Mouse (Mus musculus) olfactory bulb, adult 2 months (tissue): ENCODE data around the gene Ppp1r14b. TPM values are rescaled to one million over a fixed set of nuclear protein-coding genes. Genes with fewer than 3 reads are reported as not detected.

Source experiments
- H3K27ac ChIP-seq: fragments of 200-500 bp; 2 replicates; pipeline ENCODE4 v1.5.1; 2012; ENCODE audit warnings: low read depth, low read length; ENCODE audit not compliant: insufficient read depth
- H3K4me1 ChIP-seq: fragments of 200-500 bp; 2 replicates; pipeline ENCODE4 v1.6.1; 2012; ENCODE audit warnings: low read length; ENCODE audit not compliant: control insufficient read depth, insufficient read depth
- H3K4me3 ChIP-seq: fragments of 200-500 bp; 2 replicates; pipeline ENCODE4 v1.5.1; 2012; ENCODE audit warnings: mild to moderate bottlenecking, low read depth, low read length, moderate library complexity; ENCODE audit not compliant: insufficient read depth
- CTCF ChIP-seq: fragments of 200-500 bp; IDR thresholded peaks from 2 replicates; pipeline ENCODE4 v1.5.1; 2012; ENCODE audit warnings: low read depth, mild to moderate bottlenecking, low read length, moderate library complexity; ENCODE audit not compliant: insufficient read depth
- POLR2A ChIP-seq: fragments of 200-500 bp; IDR thresholded peaks from 2 replicates; pipeline ENCODE4 v1.6.1; 2012; ENCODE audit warnings: mild to moderate bottlenecking, low read depth, low read length, moderate library complexity; ENCODE audit not compliant: insufficient read depth
- WGBS: fragments of 180-500 bp; shearing (Covaris S2); methylation state at CpG from one replicate; pipeline ENCODE4 v1.1.7; 2018; 5-methylcytosine and 5-hydroxymethylcytosine counted together
- polyA plus RNA-seq: library from polyadenylated mRNA; stranded (reverse); fragments of >200 nt; gene quantifications from 2 replicates; pipeline ENCODE4 v1.2.4, GENCODE M21; 2012; ENCODE audit warnings: low replicate concordance; ENCODE audit not compliant: missing spikeins, insufficient read depth, insufficient read length

The Ppp1r14b gene
- polyA plus RNA-seq, 1 experiment: not detected

- TF ChIP-seq POLR2A: no peak
- TF ChIP-seq CTCF: no peak
- Histone ChIP-seq H3K27ac (0 out of 2 replicates have a peak within 1 kb of the TSS, but pooled peaks have one; percentile 29), H3K4me1 (no peaks in the 10 kb centered on the region), H3K4me3 (no peak within 1 kb of the TSS; the same call in 1 of the 2 replicates)
- WGBS: 83% methylated on average over 5 of the region's 5 CpGs
These were observed 44.4 kb downstream of the Ppp1r14b start, which contains the start of gene Fermt3 for GRCm38 (mm10) chr19:7019191-7019590. Gene Fermt3, minus strand, starts transcription at chr19:7019469.

- WGBS: 46% methylated on average over 3 of the region's 3 CpGs
- Histone ChIP-seq H3K4me1 (no peaks in the 10 kb centered on the region), H3K4me3 (no peak overlapping the region), H3K27ac (no peak overlapping the region)
- no peak for TF ChIP-seq CTCF
- TF ChIP-seq POLR2A: no peak
These were observed 45.5 kb downstream of the Ppp1r14b start for GRCm38 (mm10) chr19:7020224-7020641.

Other genes starting within 250 kb of the Ppp1r14b start
- not detected in 2 replicates for gene Rps6ka4, start 134.3 kb upstream of the Ppp1r14b start, polyA plus RNA-seq
- gene Ccdc88b, start 116.8 kb upstream of the Ppp1r14b start, polyA plus RNA-seq: not detected in 2 replicates
- gene Trmt112, start 65.3 kb upstream of the Ppp1r14b start, polyA plus RNA-seq: not detected in 2 replicates
- not detected in 2 replicates for gene Prdx5, start 64.9 kb upstream of the Ppp1r14b start, polyA plus RNA-seq
- gene Esrra, start 53.2 kb upstream of the Ppp1r14b start, polyA plus RNA-seq: not detected in 2 replicates
- not detected in 2 replicates for gene Catsperz, start 49.6 kb upstream of the Ppp1r14b start, polyA plus RNA-seq
- gene Kcnk4, start 40.5 kb upstream of the Ppp1r14b start, polyA plus RNA-seq: not detected in 2 replicates
- gene Bad, start 33.1 kb upstream of the Ppp1r14b start, polyA plus RNA-seq: not detected in 2 replicates
- not detected in 2 replicates for gene Gpr137, start 32.5 kb upstream of the Ppp1r14b start, polyA plus RNA-seq
- gene Plcb3, start 1.5 kb downstream of the Ppp1r14b start, polyA plus RNA-seq: not detected in 2 replicates
- not detected in 2 replicates for gene Fkbp2, start 5.5 kb downstream of the Ppp1r14b start, polyA plus RNA-seq
- not detected in 2 replicates for gene Vegfb, start 12.7 kb downstream of the Ppp1r14b start, polyA plus RNA-seq
- not detected in 2 replicates for gene Dnajc4, start 17.6 kb downstream of the Ppp1r14b start, polyA plus RNA-seq
- gene Nudt22, start 21.1 kb downstream of the Ppp1r14b start, polyA plus RNA-seq: not detected in 2 replicates
- not detected in 2 replicates for gene Trpt1, start 21.2 kb downstream of the Ppp1r14b start, polyA plus RNA-seq
- not detected in 2 replicates for gene Fermt3, start 44.5 kb downstream of the Ppp1r14b start, polyA plus RNA-seq
- gene Stip1, start 65.0 kb downstream of the Ppp1r14b start, polyA plus RNA-seq: 145 and 219 TPM in 2 replicates
- not detected in 2 replicates for gene Macrod1, start 81.8 kb downstream of the Ppp1r14b start, polyA plus RNA-seq
- not detected in 2 replicates for gene Flrt1, start 130.8 kb downstream of the Ppp1r14b start, polyA plus RNA-seq
- not detected in 2 replicates for gene Otub1, start 231.3 kb downstream of the Ppp1r14b start, polyA plus RNA-seq
- not detected in 2 replicates for gene Cox8a, start 242.6 kb downstream of the Ppp1r14b start, polyA plus RNA-seq